Mouse (Mus musculus) G1E (cell line): Measurements from ENCODE around the gene Tvp23b.

Experiments
- CTCF ChIP-seq: IDR thresholded peaks from 2 replicates; pipeline ENCODE4 v1.5.1; 2012; ENCODE audit warnings: low read depth, low read length, inconsistent platforms, mixed read lengths
- GATA1 ChIP-seq: IDR thresholded peaks from 2 replicates; pipeline ENCODE4 v1.6.1; 2012; ENCODE audit warnings: borderline replicate concordance, low read length, inconsistent platforms, mixed read lengths

GRCm38 (mm10) chr11:62914532-62914931 lies 35.3 kb downstream of the Tvp23b start:
- TF ChIP-seq CTCF (no peak), GATA1 (no peak)
